Mouse (Mus musculus) neural tube, embryonic 12.5 days (tissue): ENCODE data around the gene Cdca8. TPM values are rescaled to one million over a fixed set of nuclear protein-coding genes. Genes with fewer than 3 reads are reported as not detected.
"Not testable (repeated sequence)": the region's sequence is repeated elsewhere in the genome, so short reads cannot be mapped to it uniquely, and the experiment has no call there.

Experiments used
- ATAC-seq: fragments of 200-750 bp; cut with Nextera tagmentation; 2 replicates; pipeline ENCODE4 v1.8.0; 2017; ENCODE audit warnings: low read depth, mild to moderate bottlenecking, moderate TSS enrichment, moderate library complexity; ENCODE audit not compliant: low FRiP score
- H3K27ac ChIP-seq: fragments of 300-500 bp; sonication (generic); 2 replicates; pipeline ENCODE4 v1.5.1; 2016
- H3K27me3 ChIP-seq: fragments of 300-500 bp; sonication (generic); replicated peaks from 2 replicates; pipeline ENCODE4 v1.6.1; 2016; ENCODE audit warnings: mild to moderate bottlenecking
- H3K36me3 ChIP-seq: fragments of 300-500 bp; sonication (generic); 2 replicates; pipeline ENCODE4 v1.6.1; 2016; ENCODE audit warnings: mild to moderate bottlenecking
- H3K4me1 ChIP-seq: fragments of 300-500 bp; sonication (generic); 2 replicates; pipeline ENCODE4 v1.6.1; 2016
- H3K4me2 ChIP-seq: fragments of 300-500 bp; sonication (generic); replicated peaks from 2 replicates; pipeline ENCODE4 v1.6.1; 2016; ENCODE audit warnings: mild to moderate bottlenecking
- H3K4me3 ChIP-seq: fragments of 300-500 bp; sonication (generic); 2 replicates; pipeline ENCODE4 v1.5.1; 2016
- H3K9ac ChIP-seq: fragments of 300-500 bp; sonication (generic); 2 replicates; pipeline ENCODE4 v1.6.1; 2016; ENCODE audit warnings: mild to moderate bottlenecking
- H3K9me3 ChIP-seq: fragments of 300-500 bp; sonication (generic); 2 replicates; pipeline ENCODE4 v1.6.1; 2016; ENCODE audit warnings: mild to moderate bottlenecking
- WGBS: fragments of 180-500 bp; shearing (Covaris S2); methylation state at CpG from one replicate; pipeline ENCODE4 v1.1.7; 2016; 5-methylcytosine and 5-hydroxymethylcytosine counted together
- polyA plus RNA-seq: library from polyadenylated mRNA; unstranded; fragments of >200 nt; fragmentation: Nextera tagmentation; extraction: Ambion mirVana; gene quantifications from 2 replicates; pipeline ENCODE4 v1.2.1, GENCODE M21; 2016

Gene Cdca8
- 121 TPM in 2 replicates for polyA plus RNA-seq

GRCm38 (mm10) chr4:124939211-124939610, at the start of gene Cdca8:
TSS of gene Cdca8 (minus strand) at chr4:124939311.
- not testable (repeated sequence) for H3K27ac ChIP-seq, H3K4me2 ChIP-seq, H3K4me3 ChIP-seq, H3K27me3 ChIP-seq, ATAC-seq, H3K9ac ChIP-seq, H3K9me3 ChIP-seq
- 96% methylated on average over 4 of the region's 4 CpGs for WGBS
- peaks cover 18% of the 10 kb centered on the region for H3K4me1 ChIP-seq
- H3K36me3 ChIP-seq: peaks cover 28% of the 10 kb centered on the region; the same call in 1 of the 2 replicates

GRCm38 (mm10) chr4:124988382-124988781, 49.3 kb upstream of the Cdca8 start:
- Histone ChIP-seq H3K4me3 (no peak overlapping the region), H3K4me1 (peaks cover 19% of the 10 kb centered on the region)

DNA sequence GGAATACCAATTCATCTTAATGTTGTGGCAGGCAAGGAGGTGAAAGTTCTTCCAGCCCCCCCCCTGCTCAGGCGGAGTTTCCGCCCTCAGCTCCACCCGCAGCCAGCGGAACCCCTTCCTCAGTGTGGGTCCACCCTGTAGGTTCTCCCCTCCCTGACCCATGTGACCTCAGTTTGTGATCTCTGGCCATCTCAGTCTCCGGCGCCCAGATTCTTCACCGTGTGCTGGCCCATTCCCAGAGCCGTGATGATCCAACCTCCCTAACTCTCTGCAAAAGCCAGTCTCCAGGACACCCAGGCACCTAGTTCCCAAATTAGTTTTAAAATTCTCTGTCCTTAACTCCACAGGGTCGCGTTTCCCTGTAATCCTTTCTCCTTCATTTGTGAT, 48.6 kb upstream of the Cdca8 start:
- Histone ChIP-seq H3K9me3 (no peaks in the 10 kb centered on the region), H3K36me3 (no peaks in the 10 kb centered on the region), H3K27ac (no peak overlapping the region), H3K9ac (no peak overlapping the region), H3K27me3 (peaks cover 90% of the 10 kb centered on the region), H3K4me3 (no peak overlapping the region), H3K4me1 (peaks cover 19% of the 10 kb centered on the region), H3K4me2 (no peak overlapping the region)
- 8% methylated on average over 10 of the region's 10 CpGs for WGBS
- no peak for ATAC-seq

More at GRCm38 (mm10) chr4:124988382-124988781, 49.3 kb upstream of the Cdca8 start:
- H3K36me3 ChIP-seq: no peaks in the 10 kb centered on the region
- 21% methylated on average over 9 of the region's 9 CpGs for whole genome bisulfite sequencing
- ATAC-seq: no peak
- H3K27ac ChIP-seq: no peak overlapping the region
- no peaks in the 10 kb centered on the region for H3K9me3 ChIP-seq
- no peak overlapping the region for H3K9ac ChIP-seq
- no peak overlapping the region for H3K4me2 ChIP-seq
- H3K27me3 ChIP-seq: peaks cover 83% of the 10 kb centered on the region

- no peak overlapping the region for H3K27ac ChIP-seq
- H3K4me3 ChIP-seq: peak overlapping the region; percentile 32
- ATAC-seq: no peak
- no peaks in the 10 kb centered on the region for H3K36me3 ChIP-seq
- peak overlapping the region; percentile 22; the same call in 1 of the 2 replicates for H3K9ac ChIP-seq
- peaks cover 97% of the 10 kb centered on the region for H3K27me3 ChIP-seq
- H3K4me1 ChIP-seq: peaks cover 19% of the 10 kb centered on the region
- no peaks in the 10 kb centered on the region for H3K9me3 ChIP-seq
- 4% methylated on average over 50 of the region's 51 CpGs for WGBS
- peak overlapping the region; percentile 64 for H3K4me2 ChIP-seq
Observed at GRCm38 (mm10) chr4:124986739-124987710, 47.9 kb upstream of the Cdca8 start.

GRCm38 (mm10) chr4:124985671-124986602, 46.8 kb upstream of the Cdca8 start, which contains the start of gene Rspo1:
TSS of gene Rspo1 (plus strand) at chr4:124986430.
- H3K9me3 ChIP-seq: no peaks in the 10 kb centered on the region
- 2% methylated on average over 59 of the region's 62 CpGs for WGBS
- ATAC-seq: no peak
- H3K4me1 ChIP-seq: peaks cover 19% of the 10 kb centered on the region
- H3K27ac ChIP-seq: no peak within 1 kb of the TSS
- H3K9ac ChIP-seq: peak within 1 kb of the TSS; percentile 22; the same call in 1 of the 2 replicates
- H3K4me3 ChIP-seq: peak within 1 kb of the TSS; percentile 32
- peak within 1 kb of the TSS; percentile 64 for H3K4me2 ChIP-seq
- no peaks in the 10 kb centered on the region for H3K36me3 ChIP-seq
- H3K27me3 ChIP-seq: peaks cover 92% of the 10 kb centered on the region

DNA sequence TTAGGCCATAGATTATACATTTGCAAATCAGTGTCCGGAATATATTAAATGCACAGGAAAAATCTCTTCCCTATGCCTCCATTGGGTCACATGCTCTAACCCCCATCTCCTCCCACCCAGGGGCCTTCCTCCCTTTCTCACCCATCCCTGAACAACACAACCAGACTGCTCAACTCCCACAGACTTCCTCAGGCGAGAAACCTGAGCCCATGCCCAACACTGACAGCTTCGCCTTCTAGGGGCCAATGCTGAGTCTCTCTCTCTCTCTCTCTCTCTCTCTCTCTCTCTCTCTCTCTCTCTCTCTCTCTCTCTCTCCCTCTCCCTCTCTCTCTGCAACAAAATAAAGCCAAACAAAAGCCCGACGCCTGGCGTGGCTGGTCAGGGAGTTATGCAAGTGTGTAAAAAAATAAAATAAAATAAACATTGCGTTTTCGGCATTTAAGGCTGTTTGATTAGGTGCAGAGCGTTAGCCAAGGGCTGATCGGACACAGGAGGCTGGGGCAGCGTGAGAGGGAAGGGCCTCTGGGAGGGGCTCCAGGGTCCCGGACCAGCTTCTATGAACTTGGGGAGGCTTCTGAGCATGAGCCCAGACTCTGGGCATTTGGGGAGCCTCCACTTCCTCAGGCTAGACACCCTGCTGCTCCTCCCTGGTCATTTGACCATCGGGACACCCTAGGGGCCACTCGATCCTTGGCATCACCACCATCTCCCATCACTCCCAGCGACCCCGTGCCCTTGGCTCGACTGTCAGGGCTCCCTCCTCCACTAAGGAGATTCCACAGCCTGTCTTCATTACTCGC, 46.0 kb upstream of the Cdca8 start:
- H3K9me3 ChIP-seq: no peaks in the 10 kb centered on the region
- H3K4me3 ChIP-seq: no peak overlapping the region
- no peak overlapping the region for H3K9ac ChIP-seq
- ATAC-seq: no peak
- no peak overlapping the region for H3K4me2 ChIP-seq
- 7% methylated on average over 18 of the region's 18 CpGs for WGBS
- no peaks in the 10 kb centered on the region for H3K36me3 ChIP-seq
- H3K4me1 ChIP-seq: peaks cover 16% of the 10 kb centered on the region
- peaks cover 85% of the 10 kb centered on the region for H3K27me3 ChIP-seq
- H3K27ac ChIP-seq: no peak overlapping the region

DNA sequence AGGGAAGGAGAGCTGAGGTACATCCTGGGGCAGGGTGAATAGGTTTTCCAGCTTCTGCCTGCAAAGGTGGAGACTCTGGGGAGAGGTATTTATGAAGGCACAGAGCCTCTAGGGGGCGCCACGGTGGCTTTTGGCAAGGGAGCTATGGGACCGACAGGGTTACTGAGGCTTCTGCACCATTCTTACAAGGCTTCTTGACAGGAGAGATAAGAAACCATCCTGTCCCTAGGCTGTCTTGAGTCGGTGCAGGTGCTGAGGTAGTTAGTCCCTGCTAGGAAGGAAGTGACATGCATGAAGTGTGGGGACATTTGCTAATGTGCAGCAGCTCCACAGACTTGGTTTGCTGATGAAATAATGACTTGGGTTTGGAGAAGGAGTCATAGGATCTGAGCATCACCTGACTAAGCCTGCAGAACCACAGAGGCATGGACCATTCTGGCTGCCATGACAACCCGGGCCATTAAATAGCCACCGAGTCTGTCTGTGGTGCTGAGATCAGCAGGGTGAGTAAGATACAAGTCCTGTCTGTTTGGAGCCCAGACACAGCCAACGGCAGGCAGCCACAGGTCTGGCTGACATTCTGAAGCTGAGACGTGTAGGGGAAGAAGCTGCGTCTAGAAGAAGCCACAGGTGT, 44.9 kb upstream of the Cdca8 start:
- Histone ChIP-seq H3K9me3 (no peaks in the 10 kb centered on the region), H3K4me1 (peaks cover 10% of the 10 kb centered on the region)
- ATAC-seq: no peak

DNA sequence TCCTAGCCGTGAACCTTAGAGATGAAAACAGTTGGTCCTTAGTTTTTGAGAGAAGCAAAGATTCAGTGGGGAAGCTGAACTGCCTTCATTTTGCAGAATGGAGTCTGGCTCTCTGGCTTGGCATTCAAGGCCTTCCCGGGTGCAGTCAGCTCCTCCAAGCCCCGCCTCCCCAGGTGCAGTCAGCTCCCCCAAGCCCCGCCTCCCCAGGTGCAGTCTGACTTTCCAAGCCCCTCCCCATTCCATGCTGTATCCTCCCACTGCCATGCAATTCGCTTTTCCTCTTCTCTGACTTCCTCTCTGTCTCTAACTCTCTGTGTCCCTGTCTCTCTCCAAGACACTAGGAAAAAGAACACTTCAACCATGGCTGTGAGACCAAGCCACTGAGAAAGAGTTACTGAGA, 39.1 kb upstream of the Cdca8 start:
- no peak overlapping the region for H3K27ac ChIP-seq
- WGBS: 35% methylated on average over 5 of the region's 5 CpGs
- H3K27me3 ChIP-seq: peaks cover 16% of the 10 kb centered on the region
- ATAC-seq: no peak
- H3K4me3 ChIP-seq: no peak overlapping the region
- H3K9me3 ChIP-seq: no peaks in the 10 kb centered on the region
- H3K4me2 ChIP-seq: no peak overlapping the region
- no peaks in the 10 kb centered on the region for H3K4me1 ChIP-seq
- no peaks in the 10 kb centered on the region for H3K36me3 ChIP-seq
- H3K9ac ChIP-seq: no peak overlapping the region

More for the DNA sequence above, 44.9 kb upstream of the Cdca8 start:
- Histone ChIP-seq H3K9ac (no peak overlapping the region), H3K4me3 (no peak overlapping the region), H3K36me3 (no peaks in the 10 kb centered on the region), H3K27ac (no peak overlapping the region), H3K4me2 (no peak overlapping the region), H3K27me3 (peaks cover 74% of the 10 kb centered on the region)
- 18% methylated on average over 9 of the region's 9 CpGs for WGBS

DNA sequence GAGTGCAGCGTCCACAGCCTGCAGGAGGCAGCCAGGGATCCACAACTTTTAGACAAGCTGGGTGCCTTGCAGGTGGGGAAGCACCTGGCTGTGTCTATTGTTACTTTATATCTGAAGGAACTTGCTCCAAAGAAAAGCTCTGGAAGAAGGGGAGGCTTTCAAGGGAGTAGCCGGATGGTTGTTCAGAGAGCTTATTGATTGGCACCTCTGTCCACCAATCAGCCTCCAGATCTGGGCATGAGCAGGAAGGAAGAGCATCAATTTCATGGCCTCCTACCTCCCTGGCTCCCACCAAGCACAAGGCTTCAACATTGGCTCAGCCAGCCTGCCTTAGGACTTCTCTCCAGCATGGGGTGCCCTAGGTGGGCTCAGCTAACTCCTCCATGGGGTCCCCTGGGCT, 34.2 kb upstream of the Cdca8 start:
- Histone ChIP-seq H3K4me1 (peaks cover 3% of the 10 kb centered on the region; the same call in 1 of the 2 replicates), H3K4me2 (no peak overlapping the region), H3K4me3 (no peak overlapping the region), H3K9me3 (no peaks in the 10 kb centered on the region), H3K27ac (no peak overlapping the region), H3K36me3 (no peaks in the 10 kb centered on the region), H3K27me3 (no peaks in the 10 kb centered on the region; the same call in 1 of the 2 replicates), H3K9ac (no peak overlapping the region)
- 80% methylated on average over 2 of the region's 2 CpGs for WGBS
- ATAC-seq: no peak

- Histone ChIP-seq H3K9me3 (no peaks in the 10 kb centered on the region), H3K9ac (no peak overlapping the region), H3K36me3 (no peaks in the 10 kb centered on the region), H3K27ac (no peak overlapping the region), H3K4me1 (peaks cover 3% of the 10 kb centered on the region; the same call in 1 of the 2 replicates), H3K27me3 (no peaks in the 10 kb centered on the region; the same call in 1 of the 2 replicates), H3K4me3 (no peak overlapping the region), H3K4me2 (no peak overlapping the region)
- ATAC-seq: no peak
- 60% methylated on average over 9 of the region's 9 CpGs for WGBS
Observed at GRCm38 (mm10) chr4:124972316-124972715, 33.2 kb upstream of the Cdca8 start.

DNA sequence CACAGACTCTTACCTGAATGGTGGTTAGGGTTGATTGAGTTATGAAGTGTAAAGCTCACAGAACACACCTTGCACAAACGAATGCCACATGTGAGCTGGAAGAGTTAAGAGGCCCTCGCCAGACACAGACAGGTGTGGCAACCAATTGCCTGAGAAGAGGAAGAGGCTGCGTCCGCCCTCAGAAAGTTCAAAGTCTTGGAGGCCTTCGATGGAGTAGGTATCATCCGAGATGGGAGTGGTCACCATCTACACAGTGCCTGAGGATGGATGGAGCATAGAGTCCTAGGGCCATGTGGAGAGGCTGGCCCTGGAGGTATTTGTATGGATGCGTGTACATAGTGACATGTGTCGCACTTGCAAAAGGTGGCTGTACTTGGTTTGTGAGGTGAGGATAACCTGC, 32.0 kb upstream of the Cdca8 start:
- no peak overlapping the region for H3K9ac ChIP-seq
- H3K9me3 ChIP-seq: no peaks in the 10 kb centered on the region
- 86% methylated on average over 8 of the region's 8 CpGs for WGBS
- H3K4me2 ChIP-seq: no peak overlapping the region
- H3K36me3 ChIP-seq: no peaks in the 10 kb centered on the region
- H3K4me3 ChIP-seq: no peak overlapping the region
- no peak for ATAC-seq
- H3K4me1 ChIP-seq: peaks cover 3% of the 10 kb centered on the region; the same call in 1 of the 2 replicates
- H3K27me3 ChIP-seq: no peaks in the 10 kb centered on the region; the same call in 1 of the 2 replicates
- H3K27ac ChIP-seq: no peak overlapping the region
